ENCODE assay signal across 8 mouse cellular contexts in the genomic region with DNA sequence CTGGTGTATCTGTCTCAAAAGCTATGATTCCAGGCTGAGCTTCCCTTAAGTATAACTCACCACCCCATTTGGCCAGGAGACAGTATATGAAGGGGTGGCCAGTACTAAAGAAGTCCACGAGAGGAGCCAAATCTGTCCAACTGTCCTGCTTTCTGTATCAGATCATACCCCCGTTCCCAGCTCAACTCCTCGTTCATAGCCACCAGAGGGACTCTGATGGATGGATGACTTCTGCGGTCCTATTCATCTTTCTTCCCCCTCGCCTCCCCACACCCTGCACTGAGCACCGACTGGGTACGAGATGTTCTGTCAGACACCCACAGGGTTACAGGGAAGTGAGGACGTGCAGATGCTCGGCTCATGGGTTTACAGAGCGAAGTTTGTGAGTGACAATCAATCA.
A peak's percentile ranks its signal among the peaks of the same experiment; 100 is the strongest.
DNase-seq lines count a peak whose midpoint lies in the region; ATAC-seq and TF ChIP-seq lines count a peak whose summit lies in the region.

No protein-coding gene starts in this region.

- no peaks in the 10 kb centered on the region for H3K9me3 ChIP-seq in midbrain, embryonic 13.5 days
- no peaks in the 10 kb centered on the region for H3K9me3 ChIP-seq in midbrain, embryonic 16.5 days (replicated peaks; ENCODE audit: control insufficient read depth, low read length, poor library complexity, severe bottlenecking)
- no peaks in the 10 kb centered on the region for H3K9me3 ChIP-seq in heart, embryonic 14.5 days (ENCODE audit: control insufficient read depth, low read length)
- no peaks in the 10 kb centered on the region for H3K9me3 ChIP-seq in limb, embryonic 14.5 days (ENCODE audit: control insufficient read depth, low read length)
- no peaks in the 10 kb centered on the region for H3K9me3 ChIP-seq in midbrain, embryonic 14.5 days (ENCODE audit: control insufficient read depth, low read length)

- no peak for ATAC-seq in midbrain, embryonic 13.5 days
- ATAC-seq in midbrain, embryonic 16.5 days, result no peak
- no peak for ATAC-seq in heart, embryonic 14.5 days (ENCODE audit: insufficient number of reproducible peaks, insufficient read depth, low FRiP score, low read depth)
- ATAC-seq in limb, embryonic 14.5 days (ENCODE audit: low FRiP score, low read depth), result no peak
- peak; percentile 29 for ATAC-seq in neutrophil, adult 5-6 weeks (ENCODE audit: extremely low read depth, insufficient number of reproducible peaks, low FRiP score, poor library complexity, severe bottlenecking)
- ATAC-seq in midbrain, embryonic 14.5 days (ENCODE audit: low FRiP score, low TSS enrichment), result no peak

- no peak overlapping the region for H3K9ac ChIP-seq in midbrain, embryonic 13.5 days (replicated peaks)
- H3K9ac ChIP-seq in midbrain, embryonic 16.5 days (ENCODE audit: low read depth, low read length), result no peak overlapping the region
- H3K9ac ChIP-seq in heart, embryonic 14.5 days (ENCODE audit: low read length), result peak overlapping the region; percentile 19; the same call in 1 of the 2 replicates
- H3K9ac ChIP-seq in limb, embryonic 14.5 days (ENCODE audit: low read depth, low read length, severe bottlenecking), result no peak overlapping the region
- no peak overlapping the region for H3K9ac ChIP-seq in midbrain, embryonic 14.5 days (replicated peaks; ENCODE audit: low read length)

- H3K27me3 ChIP-seq in midbrain, embryonic 13.5 days, result no peaks in the 10 kb centered on the region
- H3K27me3 ChIP-seq in midbrain, embryonic 16.5 days (ENCODE audit: control insufficient read depth, insufficient read depth, low read depth, low read length), result no peaks in the 10 kb centered on the region; the same call in 1 of the 2 replicates
- no peaks in the 10 kb centered on the region for H3K27me3 ChIP-seq in heart, embryonic 14.5 days (ENCODE audit: control insufficient read depth, insufficient read depth, low read length)
- no peaks in the 10 kb centered on the region for H3K27me3 ChIP-seq in limb, embryonic 14.5 days (ENCODE audit: control insufficient read depth, insufficient read depth, low read length)
- no peaks in the 10 kb centered on the region for H3K27me3 ChIP-seq in midbrain, embryonic 14.5 days (ENCODE audit: control insufficient read depth, insufficient read depth, low read length)

- 80% methylated on average over 10 of the region's 10 CpGs for WGBS in midbrain, embryonic 13.5 days
- WGBS in midbrain, embryonic 16.5 days, result 80% methylated on average over 10 of the region's 10 CpGs
- 24% methylated on average over 10 of the region's 10 CpGs for WGBS in heart, embryonic 14.5 days
- WGBS in limb, embryonic 14.5 days, result 55% methylated on average over 10 of the region's 10 CpGs
- WGBS in midbrain, embryonic 14.5 days, result 78% methylated on average over 10 of the region's 10 CpGs

- H3K36me3 ChIP-seq in midbrain, embryonic 13.5 days, result no peaks in the 10 kb centered on the region
- no peaks in the 10 kb centered on the region for H3K36me3 ChIP-seq in midbrain, embryonic 16.5 days (ENCODE audit: control insufficient read depth, insufficient read depth, low read length)
- H3K36me3 ChIP-seq in heart, embryonic 14.5 days (ENCODE audit: control insufficient read depth, insufficient read depth, low read length), result no peaks in the 10 kb centered on the region
- H3K36me3 ChIP-seq in limb, embryonic 14.5 days (ENCODE audit: control insufficient read depth, insufficient read depth, low read length), result no peaks in the 10 kb centered on the region
- H3K36me3 ChIP-seq in midbrain, embryonic 14.5 days (ENCODE audit: control insufficient read depth, insufficient read depth, low read length), result no peaks in the 10 kb centered on the region

- H3K4me2 ChIP-seq in midbrain, embryonic 13.5 days (replicated peaks), result no peak overlapping the region
- no peak overlapping the region for H3K4me2 ChIP-seq in midbrain, embryonic 16.5 days (ENCODE audit: low read length)
- H3K4me2 ChIP-seq in heart, embryonic 14.5 days (ENCODE audit: low read length), result peak overlapping the region; percentile 71
- peak overlapping the region; percentile 39 for H3K4me2 ChIP-seq in limb, embryonic 14.5 days (replicated peaks; ENCODE audit: low read depth, low read length, severe bottlenecking)
- no peak overlapping the region for H3K4me2 ChIP-seq in midbrain, embryonic 14.5 days (ENCODE audit: low read length)

- H3K27ac ChIP-seq in midbrain, embryonic 13.5 days, result 0 out of 2 replicates have a peak overlapping the region, but pooled peaks have one; percentile 30
- no peak overlapping the region for H3K27ac ChIP-seq in midbrain, embryonic 16.5 days (ENCODE audit: low read length)
- no peak overlapping the region for H3K27ac ChIP-seq in heart, embryonic 14.5 days (replicated peaks in 1 of 2; ENCODE audit: control insufficient read depth in 1 of 2, insufficient read depth in 1 of 2, low read depth in 2 of 2, low read length in 2 of 2)
- H3K27ac ChIP-seq in limb, embryonic 14.5 days (replicated peaks; ENCODE audit: low read depth, low read length), result no peak overlapping the region
- H3K27ac ChIP-seq in midbrain, embryonic 14.5 days (replicated peaks; ENCODE audit: low read depth, low read length), result no peak overlapping the region

- no peak for TF ChIP-seq POLR2A in limb, embryonic 14.5 days (IDR thresholded peaks at IDR 0.05; ENCODE audit: borderline replicate concordance, extremely low read depth, insufficient read depth, insufficient read length)

- DNase-seq in limb, embryonic 14.5 days (ENCODE audit: low spot score), result no peak
- no peak for DNase-seq in midbrain, embryonic 14.5 days
- DNase-seq in adipocyte (ENCODE audit: low spot score), result no peak
- no peak for DNase-seq in spleen, postnatal 10 days (ENCODE audit: low spot score in 2 of 2)

- H3K4me1 ChIP-seq in midbrain, embryonic 13.5 days (replicated peaks), result peaks cover 33% of the 10 kb centered on the region
- H3K4me1 ChIP-seq in midbrain, embryonic 16.5 days (ENCODE audit: control insufficient read depth, insufficient read depth, low read length), result peaks cover 9% of the 10 kb centered on the region; the same call in 1 of the 2 replicates
- H3K4me1 ChIP-seq in heart, embryonic 14.5 days (ENCODE audit: control insufficient read depth in 2 of 2, insufficient read depth in 2 of 2, low read length in 2 of 2), result peaks cover 11 to 16% of the 10 kb centered on the region in 2 experiments
- H3K4me1 ChIP-seq in limb, embryonic 14.5 days (ENCODE audit: control insufficient read depth, insufficient read depth, low read length), result peaks cover 21% of the 10 kb centered on the region
- peaks cover 9% of the 10 kb centered on the region; the same call in 1 of the 2 replicates for H3K4me1 ChIP-seq in midbrain, embryonic 14.5 days (ENCODE audit: control insufficient read depth, insufficient read depth, low read length)

- H3K4me3 ChIP-seq in midbrain, embryonic 13.5 days (replicated peaks), result no peak overlapping the region
- H3K4me3 ChIP-seq in midbrain, embryonic 16.5 days (ENCODE audit: low read depth, low read length), result no peak overlapping the region
- H3K4me3 ChIP-seq in heart, embryonic 14.5 days (ENCODE audit: control insufficient read depth in 1 of 2, insufficient read depth in 1 of 2, low read depth in 1 of 2, low read length in 2 of 2), result peak overlapping the region; percentile 26 to 37
- no peak overlapping the region for H3K4me3 ChIP-seq in limb, embryonic 14.5 days (replicated peaks; ENCODE audit: low read length)
- no peak overlapping the region for H3K4me3 ChIP-seq in midbrain, embryonic 14.5 days (replicated peaks; ENCODE audit: low read depth, low read length)

Comparison
In these comparisons a context has a peak if more than half of its experiments do, and no peak if none do; other contexts are left out.
1. H3K4me2 ChIP-seq: peak in heart, embryonic 14.5 days (single experiment) and limb, embryonic 14.5 days (single experiment); none in midbrain, embryonic 13.5 days (single experiment), midbrain, embryonic 16.5 days (single experiment) and midbrain, embryonic 14.5 days (single experiment).
2. H3K4me3 ChIP-seq: peak in heart, embryonic 14.5 days (2 of 2); none in midbrain, embryonic 13.5 days (single experiment), midbrain, embryonic 16.5 days (single experiment), limb, embryonic 14.5 days (single experiment) and midbrain, embryonic 14.5 days (single experiment).